8 mouse cellular contexts compared by ENCODE assay signal in genomic region chr4:136143193-136143976, GRCm38 (mm10). TPM values are rescaled to one million over a fixed set of nuclear protein-coding genes. Genes with fewer than 3 reads are reported as not detected.
A peak's percentile ranks its signal among the peaks of the same experiment; 100 is the strongest.
DNase-seq lines count a peak whose midpoint lies in the region; ATAC-seq and TF ChIP-seq lines count a peak whose summit lies in the region.

TSS of gene Id3 (plus strand) at chr4:136143497.

- H3K9ac ChIP-seq in intestine, embryonic 15.5 days = peak within 1 kb of the TSS; percentile 91
- H3K9ac ChIP-seq in midbrain, embryonic 11.5 days (ENCODE audit: low read length) = peak within 1 kb of the TSS; percentile 90

- peak within 1 kb of the TSS; percentile 82 for H3K4me2 ChIP-seq in intestine, embryonic 15.5 days (replicated peaks)
- peak within 1 kb of the TSS; percentile 72 for H3K4me2 ChIP-seq in midbrain, embryonic 11.5 days

- no peaks in the 10 kb centered on the region for H3K36me3 ChIP-seq in intestine, embryonic 15.5 days
- H3K36me3 ChIP-seq in midbrain, embryonic 11.5 days (ENCODE audit: control insufficient read depth, insufficient read depth, low read length) = no peaks in the 10 kb centered on the region

- H3K27ac ChIP-seq in cortical plate, adult 2 months (ENCODE audit: insufficient read depth, low read length) = peak within 1 kb of the TSS; percentile 99
- H3K27ac ChIP-seq in intestine, embryonic 15.5 days = peak within 1 kb of the TSS; percentile 96
- peak within 1 kb of the TSS; percentile 86 for H3K27ac ChIP-seq in midbrain, embryonic 11.5 days (ENCODE audit: low read depth, low read length)

- H3K9me3 ChIP-seq in intestine, embryonic 15.5 days = no peaks in the 10 kb centered on the region
- no peaks in the 10 kb centered on the region for H3K9me3 ChIP-seq in midbrain, embryonic 11.5 days (ENCODE audit: control insufficient read depth, low read length)

- H3K4me1 ChIP-seq in cortical plate, adult 2 months (ENCODE audit: control insufficient read depth, insufficient read depth, low read length) = peaks cover 4% of the 10 kb centered on the region
- peaks cover 46% of the 10 kb centered on the region for H3K4me1 ChIP-seq in intestine, embryonic 15.5 days (replicated peaks)
- H3K4me1 ChIP-seq in midbrain, embryonic 11.5 days (ENCODE audit: control insufficient read depth, insufficient read depth, low read length) = peaks cover 62% of the 10 kb centered on the region

- TF ChIP-seq POLR2A in cortical plate, adult 2 months (IDR thresholded peaks at IDR 0.05; ENCODE audit: extremely low read depth, insufficient read depth, low read length) = peak; percentile 98

- peak; percentile 86 for ATAC-seq in intestine, embryonic 15.5 days
- peak; percentile 80 for ATAC-seq in midbrain, embryonic 11.5 days (ENCODE audit: low FRiP score)
- no peak for ATAC-seq in erythroid progenitor cell, adult 5-6 weeks (replicated peaks; ENCODE audit: low FRiP score, poor library complexity, severe bottlenecking)

- intact Hi-C loops in gastrocnemius, postnatal 36 days (cut with DNase I) = no loop called here
- intact Hi-C loops in left cerebral cortex, postnatal 4 days (cut with DNase I) = no loop called here

- peak; percentile 95 for DNase-seq in R1 (ENCODE audit: low read depth, low spot score)
- DNase-seq in gastrocnemius, postnatal 36 days = peak; percentile 93 to 95
- peak; percentile 85 for DNase-seq in left cerebral cortex, postnatal 4 days
- DNase-seq in midbrain, embryonic 11.5 days (ENCODE audit: low spot score, missing footprints) = peak; percentile 99
- peak; percentile 97 for DNase-seq in skeletal muscle tissue, adult 2 months (ENCODE audit: low read depth, low spot score)

- no peaks in the 10 kb centered on the region for H3K27me3 ChIP-seq in intestine, embryonic 15.5 days (replicated peaks)
- H3K27me3 ChIP-seq in midbrain, embryonic 11.5 days (ENCODE audit: control insufficient read depth, insufficient read depth, low read length) = no peaks in the 10 kb centered on the region

- TF ChIP-seq CTCF in cortical plate, adult 2 months (IDR thresholded peaks at IDR 0.05; ENCODE audit: extremely low read depth, insufficient read depth, low read length) = no peak

- peak within 1 kb of the TSS; percentile 70 for H3K4me3 ChIP-seq in cortical plate, adult 2 months (ENCODE audit: insufficient read depth, low read length)
- H3K4me3 ChIP-seq in intestine, embryonic 15.5 days (replicated peaks) = peak within 1 kb of the TSS; percentile 79
- H3K4me3 ChIP-seq in midbrain, embryonic 11.5 days (ENCODE audit: low read depth, low read length) = peak within 1 kb of the TSS; percentile 81

- under 1% methylated on average over 39 of the region's 39 CpGs for WGBS in intestine, embryonic 15.5 days
- WGBS in midbrain, embryonic 11.5 days = under 1% methylated on average over 39 of the region's 39 CpGs

RNA-seq across cellular contexts. Expression of gene Id3, which starts in this region (rescaled TPM):
- polyA plus RNA-seq in cortical plate, adult 2 months (2012; rRNA removed) = 75.7 and 82.9 TPM in 2 replicates
- total RNA-seq in gastrocnemius, postnatal 36 days (2021) = 10 to 100 TPM; 13.8 to 14.1 TPM
- polyA plus RNA-seq in intestine, embryonic 15.5 days (2015; fragmentation: Nextera tagmentation; extraction: Ambion mirVana) = 269 and 285 TPM in 2 replicates
- total RNA-seq in left cerebral cortex, postnatal 4 days (2021) = 10 to 100 TPM; 50.9 to 52.7 TPM
- 500 and 543 TPM in 2 replicates for polyA plus RNA-seq in midbrain, embryonic 11.5 days (2014; fragmentation: Nextera tagmentation; extraction: Ambion mirVana)
- total RNA-seq in erythroid progenitor cell, adult 5-6 weeks (2015; ENCODE audit: low replicate concordance) = 14.7 TPM in 1 of 2 replicates, not detected in the other
- total RNA-seq in erythroid progenitor cell, adult 5-6 weeks (2017; ENCODE audit: low replicate concordance) = 2.7 TPM in 1 of 2 replicates, not detected in the other
